Mouse (Mus musculus): ENCODE results near the gene Crcp. TPM values are rescaled to one million over a fixed set of nuclear protein-coding genes. Genes with fewer than 3 reads are reported as not detected.

Crcp gene
- total RNA-seq (2023) = 26.1 TPM

DNA sequence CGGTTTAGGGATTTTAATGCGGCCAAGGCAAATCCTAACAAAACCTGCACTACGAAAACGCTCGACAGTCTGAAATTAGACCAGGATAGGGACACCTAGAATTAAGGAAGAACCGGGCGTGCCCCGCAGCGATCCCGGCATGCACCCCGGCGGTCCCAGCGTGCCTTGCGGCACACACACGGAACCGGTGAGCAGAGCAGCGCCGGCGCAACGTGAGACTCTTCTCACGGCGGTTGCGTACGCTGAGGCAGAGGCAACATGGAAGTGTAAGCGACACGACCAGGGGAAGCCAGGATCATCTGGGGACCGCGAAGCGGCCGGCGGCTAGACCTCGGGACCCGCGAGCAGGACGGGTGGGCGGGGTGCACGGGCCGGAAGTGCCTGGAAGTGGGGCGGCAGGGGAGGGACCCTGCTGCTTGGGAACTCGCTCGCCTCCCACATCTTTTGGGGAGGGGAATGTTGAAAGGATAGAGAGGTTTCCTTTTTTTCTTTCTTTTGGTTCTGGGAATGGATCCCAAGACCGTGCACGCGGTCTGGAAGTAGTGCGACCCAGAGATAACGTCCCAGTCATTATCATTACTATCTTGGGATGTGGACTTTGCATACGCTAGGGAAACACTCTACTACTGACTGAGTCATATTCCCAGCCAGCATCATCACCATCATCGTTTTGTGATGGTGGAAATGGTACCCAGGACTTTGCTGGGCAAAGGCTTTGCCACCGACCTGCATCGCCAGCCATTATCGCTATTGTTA is at the start of gene Crcp, which contains the start of gene Asl:
Gene Crcp, plus strand, starts transcription at position 149 of the 756 bp plus-strand sequence.
Gene Asl, minus strand, starts transcription at position 106 of the 756 bp plus-strand sequence.

GRCm38 (mm10) chr5:130002301-130003146 is 26.6 kb upstream of the Crcp start, which contains the start of gene Gusb:
TSS of gene Gusb (minus strand) at chr5:130003049.

GRCm38 (mm10) chr5:130073026-130073425 is 43.9 kb downstream of the Crcp start, which contains the start of gene Tpst1:
TSS of gene Tpst1 (plus strand) at chr5:130073326.

Other genes starting within 250 kb of the Crcp start
- gene Psph, start 241.8 kb upstream of the Crcp start, total RNA-seq (2023) = 15.9 TPM
- 11.1 TPM for gene Sumf2, start 182.3 kb upstream of the Crcp start, total RNA-seq (2023)
- gene Chchd2, start 141.8 kb upstream of the Crcp start, total RNA-seq (2023) = 147 TPM
- 1.6 TPM for gene Zbed5, start 133.6 kb upstream of the Crcp start, total RNA-seq (2023)
- 0.64 TPM for gene Phkg1, start 130.7 kb upstream of the Crcp start, total RNA-seq (2023)
- gene Nupr1l, start 120.8 kb upstream of the Crcp start, total RNA-seq (2023) = 0.28 TPM
- 12.9 TPM for gene Vkorc1l1, start 87.3 kb upstream of the Crcp start, total RNA-seq (2023)
- 23.0 TPM for gene Gusb, start 26.2 kb upstream of the Crcp start, total RNA-seq (2023)
- gene Asl, start within 50 bp of the Crcp start, total RNA-seq (2023) = 24.3 TPM
- 10.8 TPM for gene Tpst1, start 44.0 kb downstream of the Crcp start, total RNA-seq (2023)
- 2.0 TPM for gene Kctd7, start 115.6 kb downstream of the Crcp start, total RNA-seq (2023)
- gene Rabgef1, start 142.5 kb downstream of the Crcp start, total RNA-seq (2023) = 35.2 TPM
- 56.8 TPM for gene Tmem248, start 187.8 kb downstream of the Crcp start, total RNA-seq (2023)
- gene Sbds, start 226.2 kb downstream of the Crcp start, total RNA-seq (2023) = 93.7 TPM
- gene Tyw1, start 226.3 kb downstream of the Crcp start, total RNA-seq (2023) = 25.7 TPM